Mouse (Mus musculus) spleen, adult 2 months (tissue): ENCODE measurements around the gene Phc2. TPM values are rescaled to one million over a fixed set of nuclear protein-coding genes. Genes with fewer than 3 reads are reported as not detected.

ENCODE experiments used
- DNase-seq, 2 experiments: peaks; one replicate each; pipeline versions ENCODE4 v3.0.0 to v3.0.0-alpha.2; 2012 to 2021; ENCODE audit warnings: low spot score in 2 of 2, low read depth in 1 of 2
- H3K27ac ChIP-seq: fragments of 200-500 bp; 2 replicates; pipeline ENCODE4 v1.5.1; 2012; ENCODE audit warnings: low read length, inconsistent platforms; ENCODE audit not compliant: insufficient read depth
- H3K27me3 ChIP-seq: fragments of 200-500 bp; 2 replicates; pipeline ENCODE4 v1.6.1; 2012; ENCODE audit warnings: mild to moderate bottlenecking, moderate library complexity, low read length, inconsistent platforms; ENCODE audit not compliant: control insufficient read depth, insufficient read depth
- H3K36me3 ChIP-seq: fragments of 200-500 bp; 2 replicates; pipeline ENCODE4 v1.6.1; 2012; ENCODE audit warnings: mild to moderate bottlenecking, low read length, inconsistent platforms; ENCODE audit not compliant: control insufficient read depth, insufficient read depth
- H3K4me1 ChIP-seq: fragments of 200-500 bp; 2 replicates; pipeline ENCODE4 v1.6.1; 2011; ENCODE audit warnings: inconsistent platforms; ENCODE audit not compliant: control insufficient read depth, insufficient read depth, insufficient read length
- H3K4me3 ChIP-seq: fragments of 200-500 bp; 2 replicates; pipeline ENCODE4 v1.5.1; 2011; ENCODE audit warnings: mild to moderate bottlenecking, inconsistent platforms; ENCODE audit not compliant: insufficient read depth, insufficient read length; ENCODE audit errors: extremely low read depth
- CTCF ChIP-seq: fragments of 200-500 bp; IDR thresholded peaks from 2 replicates; pipeline ENCODE4 v1.5.1; 2011; ENCODE audit warnings: mild to moderate bottlenecking, inconsistent platforms; ENCODE audit not compliant: insufficient read depth, insufficient read length, insufficient replicate concordance; ENCODE audit errors: extremely low read depth
- POLR2A ChIP-seq: fragments of 200-500 bp; IDR thresholded peaks from 2 replicates; pipeline ENCODE4 v1.6.1; 2011; ENCODE audit warnings: low read depth, low read length, inconsistent platforms
- WGBS: fragments of 180-500 bp; shearing (Covaris S2); methylation state at CpG from one replicate; pipeline ENCODE4 v1.1.7; 2018; 5-methylcytosine and 5-hydroxymethylcytosine counted together
- polyA plus RNA-seq: library from polyadenylated mRNA; depleted of rRNA; stranded (reverse); fragments of >200 nt; gene quantifications from 2 replicates; pipeline ENCODE4 v1.2.3, GENCODE M21; 2012; rRNA removed

The Phc2 gene
- polyA plus RNA-seq, 1 experiment, result 76.7 TPM

DNA sequence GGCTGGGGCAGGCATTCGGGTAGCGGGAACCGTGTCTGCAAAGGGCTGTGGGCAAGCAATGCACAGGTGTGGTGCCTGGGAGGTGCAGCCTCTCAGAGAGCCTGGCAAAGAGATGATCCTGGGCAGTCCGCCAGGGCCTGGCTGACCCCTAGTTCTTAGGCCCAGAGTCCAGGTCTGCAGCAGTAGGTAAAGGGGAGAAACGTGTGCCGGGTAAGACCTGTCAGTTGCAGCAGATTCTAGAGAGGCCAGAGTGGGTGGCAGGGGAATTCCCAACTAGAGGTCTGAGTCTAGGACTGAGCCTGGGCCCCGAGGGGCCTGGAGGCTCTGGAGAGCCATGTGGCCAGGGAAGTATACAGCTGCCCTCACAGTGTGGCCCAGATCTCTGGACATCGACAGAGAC is 139.7 kb downstream of the Phc2 start:
- DNase-seq, result no peak
- TF ChIP-seq CTCF, result no peak
- TF ChIP-seq POLR2A, result no peak
- Histone ChIP-seq H3K4me3 (no peak overlapping the region), H3K27ac (no peak overlapping the region), H3K4me1 (peaks cover 15% of the 10 kb centered on the region), H3K36me3 (peaks cover 4% of the 10 kb centered on the region; the same call in 1 of the 2 replicates), H3K27me3 (no peaks in the 10 kb centered on the region)
- WGBS, result 82% methylated on average over 8 of the region's 8 CpGs

DNA sequence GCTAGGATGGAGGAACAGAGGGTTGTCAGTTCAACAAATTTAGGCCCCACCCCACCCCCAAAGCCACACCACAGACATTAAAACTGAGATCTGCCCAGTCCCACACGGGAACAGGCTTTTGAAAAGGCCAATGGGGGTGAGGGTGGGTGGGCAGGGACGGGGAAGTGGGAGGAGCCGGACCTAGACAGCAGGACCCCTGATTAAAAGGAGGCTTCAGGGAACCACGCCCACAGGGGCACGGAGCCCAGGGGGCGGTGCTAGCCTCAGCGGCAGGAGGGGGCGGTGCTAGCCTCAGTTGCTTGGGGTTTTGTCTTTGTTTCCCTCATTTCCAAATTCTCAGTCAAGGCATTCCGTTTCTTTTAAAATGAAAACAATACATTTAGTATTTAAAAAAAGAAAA is 141.1 kb downstream of the Phc2 start:
- H3K27ac ChIP-seq, result no peak overlapping the region
- 36% methylated on average over 9 of the region's 9 CpGs for WGBS

GRCm38 (mm10) chr4:128796788-128797187 is 142.3 kb downstream of the Phc2 start:
- TF ChIP-seq CTCF, result no peak
- no peak for TF ChIP-seq POLR2A
- Histone ChIP-seq H3K27ac (no peak overlapping the region), H3K4me3 (no peak overlapping the region), H3K36me3 (no peaks in the 10 kb centered on the region), H3K4me1 (peaks cover 15% of the 10 kb centered on the region; the same call in 1 of the 2 replicates), H3K27me3 (no peaks in the 10 kb centered on the region)
- DNase-seq, result no peak
- WGBS, result 35% methylated on average over 8 of the region's 8 CpGs

More for the DNA sequence above, 141.1 kb downstream of the Phc2 start:
- Histone ChIP-seq H3K36me3 (no peaks in the 10 kb centered on the region), H3K4me3 (no peak overlapping the region), H3K27me3 (no peaks in the 10 kb centered on the region), H3K4me1 (peaks cover 15% of the 10 kb centered on the region; the same call in 1 of the 2 replicates)
- DNase-seq, result no peak
- TF ChIP-seq POLR2A, result no peak
- no peak for TF ChIP-seq CTCF

GRCm38 (mm10) chr4:128801675-128802465 is 147.4 kb downstream of the Phc2 start:
- TF ChIP-seq POLR2A (no peak), CTCF (no peak)
- WGBS, result 58% methylated on average over 9 of the region's 9 CpGs
- peaks cover 15% of the 10 kb centered on the region; the same call in 1 of the 2 replicates for H3K4me1 ChIP-seq
- no peaks in the 10 kb centered on the region for H3K36me3 ChIP-seq
- no peak overlapping the region for H3K4me3 ChIP-seq
- no peak overlapping the region for H3K27ac ChIP-seq
- DNase-seq, result no peak
- H3K27me3 ChIP-seq, result no peaks in the 10 kb centered on the region

Other genes with a start within 250 kb of the Phc2 start
- 4.6 and 5.0 TPM in 2 replicates for gene Zscan20, start 44.6 kb upstream of the Phc2 start, polyA plus RNA-seq
- 10.7 and 10.9 TPM in 2 replicates for gene Tlr12, start 36.1 kb upstream of the Phc2 start, polyA plus RNA-seq
- 0.41 TPM in 2 replicates for gene A3galt2, start 100.7 kb downstream of the Phc2 start, polyA plus RNA-seq
- gene Zfp362, start 151.3 kb downstream of the Phc2 start, polyA plus RNA-seq, result 52.7 and 69.3 TPM in 2 replicates
- 3.9 and 5.6 TPM in 2 replicates for gene Trim62, start 228.9 kb downstream of the Phc2 start, polyA plus RNA-seq